Comparison of ENCODE assay signal across 42 mouse cellular contexts in genomic region chr2:112436292-112436691, GRCm38 (mm10). TPM values are rescaled to one million over a fixed set of nuclear protein-coding genes. Genes with fewer than 3 reads are reported as not detected.
"Had no signal": no experiment of that assay in that cellular context is flagged by ENCODE, and none has a peak within 500 bp of the region (broad histone marks: within the 10 kb centered on the region; RNA-seq: fewer than 3 reads in every experiment).

No protein-coding gene starts in this region.

- H3K4me2 ChIP-seq: heart, embryonic 11.5 days; heart, embryonic 12.5 days; heart, embryonic 13.5 days; heart, embryonic 15.5 days; hindbrain, embryonic 12.5 days; hindbrain, embryonic 13.5 days; hindbrain, embryonic 14.5 days; hindbrain, embryonic 15.5 days; intestine, embryonic 15.5 days; kidney, embryonic 15.5 days had no signal

- DNase-seq: heart, postnatal 10 days; heart, postnatal 14 days; heart, postnatal 36 days; heart, postnatal 4 days; kidney, adult 11 months; kidney, adult 18-20 months; kidney, adult 2 months; kidney, adult 8-10 months; kidney, adult 9 months; kidney, postnatal 10 days; kidney, postnatal 14 days; kidney, postnatal 25 days; kidney, postnatal 36 days; kidney, postnatal 4 days; layer of hippocampus, adult 9-11 months; layer of hippocampus, postnatal 36 days had no signal

- H3K27ac ChIP-seq: heart, embryonic 13.5 days; heart, embryonic 15.5 days; hindbrain, embryonic 10.5 days; hindbrain, embryonic 12.5 days; hindbrain, embryonic 13.5 days; hindbrain, embryonic 14.5 days; hindbrain, embryonic 15.5 days; hindbrain, postnatal 0 days; intestine, embryonic 15.5 days; kidney, embryonic 15.5 days; kidney, postnatal 0 days; layer of hippocampus, adult 2 months; left cerebral cortex, adult 2 months had no signal

- H3K9ac ChIP-seq: heart, embryonic 12.5 days; heart, embryonic 13.5 days; heart, embryonic 15.5 days; hindbrain, embryonic 12.5 days; hindbrain, embryonic 13.5 days; hindbrain, embryonic 14.5 days; hindbrain, embryonic 15.5 days; intestine, embryonic 15.5 days; kidney, embryonic 15.5 days had no signal

- H3K9me3 ChIP-seq: heart, embryonic 12.5 days; heart, embryonic 13.5 days; heart, embryonic 15.5 days; hindbrain, embryonic 10.5 days; hindbrain, embryonic 12.5 days; hindbrain, embryonic 13.5 days; hindbrain, embryonic 15.5 days; intestine, embryonic 15.5 days; kidney, embryonic 15.5 days had no signal

- H3K4me3 ChIP-seq: heart, embryonic 12.5 days; heart, embryonic 13.5 days; heart, embryonic 15.5 days; hindbrain, embryonic 10.5 days; hindbrain, embryonic 12.5 days; hindbrain, embryonic 13.5 days; hindbrain, embryonic 15.5 days; intestine, embryonic 15.5 days; kidney, embryonic 15.5 days; layer of hippocampus, adult 2 months; left cerebral cortex, adult 2 months had no signal

- H3K36me3 ChIP-seq: heart, embryonic 12.5 days; heart, embryonic 13.5 days; heart, embryonic 15.5 days; hindbrain, embryonic 10.5 days; hindbrain, embryonic 12.5 days; hindbrain, embryonic 13.5 days; hindbrain, embryonic 15.5 days; intestine, embryonic 15.5 days; kidney, embryonic 15.5 days had no signal

- H3K27me3 ChIP-seq: heart, embryonic 12.5 days; heart, embryonic 13.5 days; heart, embryonic 15.5 days; hindbrain, embryonic 12.5 days; hindbrain, embryonic 13.5 days; hindbrain, embryonic 15.5 days; intestine, embryonic 15.5 days; kidney, embryonic 15.5 days had no signal

- H3K4me1 ChIP-seq: heart, embryonic 12.5 days; heart, embryonic 13.5 days; heart, embryonic 15.5 days; hindbrain, embryonic 10.5 days; hindbrain, embryonic 12.5 days; hindbrain, embryonic 13.5 days; hindbrain, embryonic 15.5 days; intestine, embryonic 15.5 days; kidney, embryonic 15.5 days had no signal

- ATAC-seq: hindbrain, embryonic 16.5 days; hindbrain, postnatal 0 days; inflammation-experienced regulatory T-cells, adult 6 months; intestine, embryonic 15.5 days; intestine, embryonic 16.5 days; intestine, postnatal 0 days had no signal

RNA-seq across cellular contexts. Expression of gene Chrm5, which starts 44.3 kb away (rescaled TPM):
- total RNA-seq: heart, postnatal 10 days; heart, postnatal 14 days; heart, postnatal 25 days; heart, postnatal 36 days; heart, postnatal 4 days; hematopoietic stem cell, adult 5-6 weeks had no signal
- polyA plus RNA-seq: heart, embryonic 11.5 days; heart, embryonic 12.5 days; heart, embryonic 13.5 days; heart, embryonic 14.5 days; heart, embryonic 15.5 days; heart, embryonic 16.5 days; heart, postnatal 0 days; hindbrain, embryonic 10.5 days; inflammation-experienced regulatory T-cells, adult 6 months; intestine, embryonic 14.5 days; intestine, embryonic 16.5 days; intestine, postnatal 0 days; kidney, adult 2 months; kidney, postnatal 0 days; large intestine, adult 2 months had no signal
